Mouse (Mus musculus): ENCODE measurements around the gene Rps27rt. TPM values are rescaled to one million over a fixed set of nuclear protein-coding genes. Genes with fewer than 3 reads are reported as not detected.
"Not testable (repeated sequence)": the region's sequence is repeated elsewhere in the genome, so short reads cannot be mapped to it uniquely, and the experiment has no call there.

Rps27rt gene
- polyA plus RNA-seq, 1 experiment: 30.5 TPM

- DNase-seq: no peak
- 70% methylated on average over 6 of the region's 6 CpGs for WGBS
These were observed 6.2 kb upstream of the Rps27rt start for GRCm38 (mm10) chr9:114988610-114989327.

DNA sequence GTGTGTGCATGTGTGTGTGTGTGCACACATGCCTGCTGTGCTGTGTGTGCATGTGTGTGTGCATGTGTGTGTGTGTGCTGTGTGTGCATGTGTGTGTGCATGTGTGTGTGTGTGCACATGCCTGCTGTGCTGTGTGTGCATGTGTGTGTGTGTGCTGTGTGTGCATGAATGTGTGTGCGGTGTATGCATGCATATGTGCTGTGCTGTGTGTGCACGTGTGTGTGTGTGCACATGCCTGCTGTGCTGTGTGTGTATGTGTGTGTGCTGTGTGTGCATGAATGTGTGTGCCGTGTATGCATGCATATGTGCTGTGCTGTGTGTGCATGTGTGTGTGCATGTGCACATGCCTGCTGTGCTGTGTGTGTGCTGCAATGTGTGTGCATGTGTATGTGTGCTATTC, 5.5 kb upstream of the Rps27rt start:
- TF ChIP-seq CTCF (IDR thresholded peaks at IDR 0.05; ENCODE audit: insufficient read depth, low read length): no peak
- TF ChIP-seq POLR2A (IDR thresholded peaks at IDR 0.05; ENCODE audit: borderline replicate concordance, extremely low read depth, low read depth, low read length): no peak
- WGBS: 92% methylated on average over 3 of the region's 3 CpGs
- peaks cover 4% of the 10 kb centered on the region; the same call in 1 of the 2 replicates for H3K4me1 ChIP-seq (ENCODE audit: control insufficient read depth, insufficient read depth, low read length)
- H3K4me3 ChIP-seq (replicated peaks; ENCODE audit: extremely low read depth, low read depth, low read length): no peak overlapping the region
- DNase-seq: no peak

More at GRCm38 (mm10) chr9:114988610-114989327, 6.2 kb upstream of the Rps27rt start:
- peaks cover 4% of the 10 kb centered on the region; the same call in 1 of the 2 replicates for H3K4me1 ChIP-seq (ENCODE audit: control insufficient read depth, insufficient read depth, low read length)
- TF ChIP-seq POLR2A (IDR thresholded peaks at IDR 0.05; ENCODE audit: borderline replicate concordance, extremely low read depth, low read depth, low read length) (no peak), CTCF (IDR thresholded peaks at IDR 0.05; ENCODE audit: insufficient read depth, low read length) (no peak)
- no peak overlapping the region for H3K4me3 ChIP-seq (replicated peaks; ENCODE audit: extremely low read depth, low read depth, low read length)

- no peak for TF ChIP-seq POLR2A (IDR thresholded peaks at IDR 0.05; ENCODE audit: borderline replicate concordance, extremely low read depth, low read depth, low read length)
- TF ChIP-seq CTCF (IDR thresholded peaks at IDR 0.05; ENCODE audit: insufficient read depth, low read length): no peak
- Histone ChIP-seq H3K4me1 (ENCODE audit: control insufficient read depth, insufficient read depth, low read length) (peaks cover 4% of the 10 kb centered on the region; the same call in 1 of the 2 replicates), H3K4me3 (replicated peaks; ENCODE audit: extremely low read depth, low read depth, low read length) (no peak overlapping the region)
- DNase-seq: no peak
- WGBS: 95% methylated on average over 5 of the region's 5 CpGs
These were observed 3.8 kb upstream of the Rps27rt start for GRCm38 (mm10) chr9:114986361-114986760.

DNA sequence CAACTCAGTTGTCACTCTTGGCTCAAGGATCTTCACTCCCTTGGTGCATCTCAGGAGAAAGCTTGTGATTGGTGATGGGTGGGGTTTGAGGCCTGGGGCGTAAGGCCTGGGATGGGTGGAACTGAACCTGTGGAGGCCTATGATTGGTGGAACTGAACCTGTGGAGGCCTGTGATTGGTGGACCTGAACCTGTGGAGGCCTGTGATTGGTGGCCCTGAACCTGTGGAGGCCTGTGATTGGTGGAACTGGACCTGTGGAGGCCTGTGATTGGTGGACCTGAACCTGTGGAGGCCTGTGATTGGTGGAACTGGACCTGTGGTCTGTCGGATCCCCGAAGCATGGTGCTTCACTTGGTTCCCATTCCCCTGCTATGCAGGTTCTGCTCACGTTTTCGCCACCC, 3.2 kb upstream of the Rps27rt start:
- TF ChIP-seq POLR2A (IDR thresholded peaks at IDR 0.05; ENCODE audit: borderline replicate concordance, extremely low read depth, low read depth, low read length) (no peak), CTCF (IDR thresholded peaks at IDR 0.05; ENCODE audit: insufficient read depth, low read length) (no peak)
- Histone ChIP-seq H3K4me3 (replicated peaks; ENCODE audit: extremely low read depth, low read depth, low read length) (no peak overlapping the region), H3K4me1 (ENCODE audit: control insufficient read depth, insufficient read depth, low read length) (peaks cover 4% of the 10 kb centered on the region; the same call in 1 of the 2 replicates)
- no peak for DNase-seq
- WGBS: 92% methylated on average over 5 of the region's 5 CpGs

DNA sequence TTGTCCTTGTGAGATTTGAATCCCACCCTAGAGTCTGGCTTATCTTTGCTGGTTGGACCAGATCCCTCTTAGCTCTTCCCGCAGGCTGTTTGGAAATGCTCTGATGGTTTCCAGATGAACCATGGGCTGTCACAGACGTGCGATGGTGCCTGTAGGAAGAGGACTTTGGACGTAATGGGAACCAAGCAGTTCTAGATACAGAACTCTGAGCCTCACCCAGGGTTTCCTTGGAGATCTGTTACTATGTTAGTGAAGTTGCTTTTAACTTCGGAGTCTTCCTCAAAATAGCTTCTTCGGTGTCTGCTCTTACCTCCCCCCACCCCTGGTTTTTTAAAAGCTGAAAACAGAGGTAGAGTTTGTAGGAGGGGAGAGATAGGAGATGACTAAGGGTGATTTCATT, 2.6 kb downstream of the Rps27rt start:
- Histone ChIP-seq H3K4me1 (ENCODE audit: control insufficient read depth, insufficient read depth, low read length) (peaks cover 3% of the 10 kb centered on the region), H3K4me3 (replicated peaks; ENCODE audit: extremely low read depth, low read depth, low read length) (no peak overlapping the region)
- 70% methylated on average over 6 of the region's 6 CpGs for WGBS
- TF ChIP-seq CTCF (IDR thresholded peaks at IDR 0.05; ENCODE audit: insufficient read depth, low read length) (no peak), POLR2A (IDR thresholded peaks at IDR 0.05; ENCODE audit: borderline replicate concordance, extremely low read depth, low read depth, low read length) (no peak)
- DNase-seq: no peak

GRCm38 (mm10) chr9:114978281-114979111, 4.0 kb downstream of the Rps27rt start, which contains the start of gene Osbpl10:
Osbpl10 (plus strand) TSS chr9:114978569.
- H3K4me1 ChIP-seq (ENCODE audit: control insufficient read depth, insufficient read depth, low read length): peaks cover 3% of the 10 kb centered on the region
- no peak for TF ChIP-seq CTCF (IDR thresholded peaks at IDR 0.05; ENCODE audit: insufficient read depth, low read length)
- TF ChIP-seq POLR2A (IDR thresholded peaks at IDR 0.05; ENCODE audit: borderline replicate concordance, extremely low read depth, low read depth, low read length): 0 out of 2 replicates have a peak, but pooled peaks have one; percentile 7
- WGBS: 1% methylated on average over 77 of the region's 86 CpGs
- H3K4me3 ChIP-seq (replicated peaks; ENCODE audit: extremely low read depth, low read depth, low read length): peak within 1 kb of the TSS; percentile 71
- peak; percentile 81 for DNase-seq

DNA sequence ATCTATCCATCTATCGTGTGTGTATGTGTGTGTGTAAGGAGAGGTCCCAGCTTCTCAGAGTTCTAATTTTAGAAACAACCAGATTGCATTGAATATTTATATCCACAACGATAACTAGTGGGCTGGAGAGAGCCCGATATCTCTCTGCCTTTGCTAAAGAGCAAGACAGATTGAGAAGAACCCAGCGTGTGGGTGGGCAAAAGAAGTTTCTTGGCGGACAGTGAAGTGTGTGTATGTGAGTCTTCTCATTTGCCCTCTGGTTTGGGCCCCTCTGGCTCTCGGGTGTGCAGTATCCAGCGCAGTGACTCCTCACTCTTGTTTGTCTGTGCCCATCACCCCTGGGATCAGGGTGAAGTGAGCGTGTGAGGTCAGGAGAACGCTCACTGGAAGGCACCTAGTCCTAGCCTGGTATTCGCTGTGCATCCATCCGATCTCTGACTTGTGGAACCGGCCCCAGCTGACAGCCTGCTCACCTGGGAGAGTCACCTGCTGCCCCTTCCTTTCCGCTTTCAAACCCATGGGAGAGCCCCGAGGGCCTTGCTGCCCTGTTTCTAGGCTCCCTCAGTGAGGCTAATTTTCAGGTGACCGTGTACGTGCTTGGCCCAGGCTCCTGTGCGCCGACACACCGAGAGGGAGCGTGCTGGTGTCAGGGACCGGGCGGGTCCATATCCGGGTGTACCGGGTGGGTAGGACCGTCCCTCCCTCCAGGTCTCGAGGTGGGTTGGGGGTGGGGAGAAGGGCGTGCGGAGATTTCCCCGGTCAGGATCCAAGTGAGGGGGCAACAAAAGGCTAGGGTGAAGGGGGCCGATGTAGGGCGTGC, 4.9 kb downstream of the Rps27rt start:
- WGBS: 13% methylated on average over 31 of the region's 31 CpGs
- no peak for DNase-seq

DNA sequence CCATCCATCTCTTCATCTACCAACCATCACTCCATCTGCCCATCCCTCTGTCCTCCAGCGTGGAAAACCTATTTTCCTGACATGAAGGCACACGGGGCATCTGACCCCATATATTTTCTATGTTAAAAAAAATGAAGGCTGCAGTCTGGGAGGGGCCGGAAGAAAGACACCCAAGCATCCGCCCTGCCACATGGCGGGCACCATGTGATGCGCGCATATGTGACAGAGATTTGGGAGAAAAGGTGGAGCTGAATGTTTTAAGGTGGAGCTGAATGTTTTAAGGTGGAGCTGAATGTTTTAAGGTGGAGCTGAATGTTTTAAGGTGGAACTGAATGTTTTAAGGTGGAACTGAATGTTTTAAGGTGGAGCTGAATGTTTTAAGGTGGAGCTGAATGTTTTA, 16.3 kb downstream of the Rps27rt start:
- DNase-seq: not testable (repeated sequence)
- 79% methylated on average over 7 of the region's 7 CpGs for WGBS

More for the DNA sequence above, 4.9 kb downstream of the Rps27rt start:
- Histone ChIP-seq H3K4me3 (replicated peaks; ENCODE audit: extremely low read depth, low read depth, low read length) (peak overlapping the region; percentile 71), H3K4me1 (ENCODE audit: control insufficient read depth, insufficient read depth, low read length) (peaks cover 3% of the 10 kb centered on the region)
- no peak for TF ChIP-seq POLR2A (IDR thresholded peaks at IDR 0.05; ENCODE audit: borderline replicate concordance, extremely low read depth, low read depth, low read length)
- TF ChIP-seq CTCF (IDR thresholded peaks at IDR 0.05; ENCODE audit: insufficient read depth, low read length): no peak

DNA sequence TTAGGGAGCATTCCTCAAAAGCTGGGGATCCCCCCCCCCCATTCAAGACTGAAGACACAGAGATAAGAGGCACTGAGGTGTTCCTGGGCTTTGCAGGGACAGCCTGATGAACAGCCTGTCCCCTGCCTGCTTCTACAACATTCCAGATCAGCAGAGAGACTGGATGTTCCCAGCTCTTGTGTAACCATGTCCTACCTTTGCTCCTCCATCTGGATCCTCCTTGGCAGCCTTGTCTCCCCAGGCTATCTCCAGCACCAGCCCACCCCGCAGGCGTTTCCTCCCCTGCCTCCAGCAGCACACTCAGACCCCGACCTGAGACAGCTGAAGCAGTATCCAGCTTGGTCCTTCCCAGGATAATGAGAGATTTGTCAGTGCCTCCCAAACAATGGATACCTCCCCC, 18.4 kb downstream of the Rps27rt start:
- TF ChIP-seq CTCF (IDR thresholded peaks at IDR 0.05; ENCODE audit: insufficient read depth, low read length) (no peak), POLR2A (IDR thresholded peaks at IDR 0.05; ENCODE audit: borderline replicate concordance, extremely low read depth, low read depth, low read length) (no peak)
- DNase-seq: no peak
- H3K4me1 ChIP-seq (ENCODE audit: control insufficient read depth, insufficient read depth, low read length): no peaks in the 10 kb centered on the region
- 37% methylated on average over 3 of the region's 3 CpGs for WGBS
- no peak overlapping the region for H3K4me3 ChIP-seq (replicated peaks; ENCODE audit: extremely low read depth, low read depth, low read length)

More for the DNA sequence above, 16.3 kb downstream of the Rps27rt start:
- not testable (repeated sequence) for H3K4me1 ChIP-seq (ENCODE audit: control insufficient read depth, insufficient read depth, low read length); H3K4me3 ChIP-seq (replicated peaks; ENCODE audit: extremely low read depth, low read depth, low read length)

All from lung, adult 2 months (tissue).